Mouse (Mus musculus) right cerebral cortex, postnatal 14 days (tissue): ENCODE data around the gene Scn4b.

Experiments
- DNase-seq: peaks from one replicate; pipeline ENCODE4 v3.0.0; 2022

Scn4b gene

DNA sequence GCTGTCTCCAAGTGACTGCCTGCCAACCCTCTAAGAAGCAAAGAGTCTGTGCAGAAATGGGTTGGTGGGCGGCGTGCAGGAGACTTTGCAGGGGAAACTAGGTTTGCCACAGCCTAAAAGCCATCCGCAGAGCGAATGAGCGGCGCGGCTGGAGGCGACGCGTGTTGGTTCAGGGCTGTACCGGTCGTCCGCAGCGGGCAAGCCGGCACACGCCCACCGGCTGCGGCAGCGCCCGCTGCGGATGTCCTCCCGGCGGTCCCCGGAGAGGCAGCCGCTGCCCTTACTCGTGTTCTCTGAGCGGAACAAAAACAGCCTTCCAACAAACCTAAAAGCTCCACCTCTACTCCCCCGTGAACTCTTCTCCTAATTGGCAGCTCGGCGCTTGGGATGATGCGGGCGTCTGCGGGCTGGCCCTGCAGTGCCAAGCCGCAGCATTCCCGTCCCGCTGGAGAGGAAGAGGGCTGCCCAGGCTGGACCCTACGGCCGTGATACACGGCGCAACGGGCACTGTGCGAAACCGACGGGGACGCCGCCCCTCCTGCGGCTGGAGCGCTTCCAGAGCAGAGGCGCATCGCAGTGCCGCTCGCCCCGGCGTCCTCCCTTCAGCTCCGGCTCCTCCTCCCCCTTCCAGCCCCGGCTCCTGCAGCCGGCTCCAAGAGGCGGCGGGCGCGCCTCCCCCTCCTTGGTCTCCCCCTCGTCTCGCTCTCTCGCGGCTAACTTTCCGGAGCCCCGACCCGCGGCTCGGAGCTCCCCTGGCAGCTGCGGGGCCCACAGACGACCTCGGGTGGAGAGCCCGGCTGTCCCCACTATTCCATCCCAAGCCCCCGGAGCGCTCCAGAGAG, at the start of gene Scn4b:
TSS of gene Scn4b (plus strand) at position 205 of the 842 bp plus-strand sequence.
- peak; percentile 43 for DNase-seq

- no peak for DNase-seq
Observed at GRCm38 (mm10) chr9:45090811-45091210, 47.4 kb upstream of the Scn4b start.

DNA sequence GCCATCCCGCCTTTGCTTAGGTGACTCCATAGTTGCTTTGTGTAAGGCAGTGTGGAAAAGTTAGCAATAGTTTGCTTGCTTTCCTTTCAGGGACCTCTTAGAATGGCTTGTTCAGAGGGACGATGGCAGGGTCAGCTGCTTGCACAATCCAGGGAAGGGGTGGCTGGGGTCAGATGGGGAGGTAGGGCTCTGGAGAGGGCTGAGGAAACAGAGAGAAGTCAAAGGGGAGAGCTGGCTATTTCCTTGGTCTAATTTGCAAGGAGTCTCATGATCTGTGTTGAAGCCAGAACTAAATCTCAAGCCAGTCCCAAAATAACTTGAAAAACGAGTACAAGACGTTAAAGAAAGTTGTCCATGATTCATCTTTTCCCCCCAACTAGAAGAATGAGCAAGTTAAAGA, 45.6 kb upstream of the Scn4b start:
- no peak for DNase-seq

DNA sequence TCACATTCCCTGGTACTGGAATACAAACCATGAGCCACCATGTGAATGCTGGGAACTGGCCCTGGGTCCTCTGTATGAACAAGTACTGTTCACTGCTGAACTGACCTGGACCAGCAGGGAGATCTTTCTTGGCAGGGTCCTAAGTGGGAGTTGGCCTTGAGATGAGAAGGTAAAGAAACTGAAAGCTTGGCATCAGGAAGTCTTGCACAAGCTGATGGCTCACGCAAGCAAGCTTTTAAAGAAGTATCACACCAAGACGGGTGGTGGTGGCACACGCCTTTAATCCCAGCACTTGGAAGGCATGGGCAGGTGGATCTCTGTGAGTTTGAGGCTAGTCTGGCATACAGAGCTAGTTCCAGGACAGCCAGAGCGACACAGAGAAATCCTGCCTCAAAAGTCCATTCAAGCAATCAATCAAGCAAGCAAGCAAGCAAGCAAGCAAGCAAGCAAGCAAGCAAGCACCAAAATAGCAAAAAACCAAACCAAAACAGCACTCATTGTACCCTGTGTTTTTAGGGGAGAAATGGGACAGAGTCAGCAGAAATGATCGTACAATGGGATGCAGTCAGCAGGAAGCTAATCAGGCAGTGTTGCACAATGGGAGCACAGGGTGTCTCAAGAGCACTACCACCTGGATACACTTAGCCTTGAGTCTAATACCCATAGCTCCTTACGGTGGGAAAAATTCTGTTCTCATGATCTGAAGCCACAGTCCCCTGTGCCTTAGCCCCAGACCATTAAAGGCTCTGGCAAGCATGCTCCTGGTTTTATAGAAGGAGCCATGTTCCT, 42.9 kb upstream of the Scn4b start:
- no peak for DNase-seq

DNA sequence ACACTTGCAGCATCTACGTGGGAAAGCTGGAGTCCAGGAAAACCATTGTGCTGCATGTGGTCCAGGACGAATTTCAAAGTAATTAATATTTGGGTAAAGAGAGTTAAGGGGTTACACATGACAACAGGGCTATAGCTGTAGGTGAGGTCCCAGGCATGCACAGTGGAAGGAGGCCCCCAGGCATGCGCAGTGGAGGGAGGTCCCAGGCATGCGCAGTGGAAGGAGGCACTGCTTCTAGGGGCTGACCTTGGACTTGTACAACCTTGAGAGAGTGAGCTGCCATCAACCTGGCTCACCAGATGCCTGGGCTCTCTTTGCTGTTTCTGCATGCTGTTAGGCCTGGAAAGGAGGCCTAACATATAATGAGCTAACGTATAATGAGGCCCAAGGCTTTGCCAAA, 40.3 kb upstream of the Scn4b start:
- DNase-seq, result no peak

DNA sequence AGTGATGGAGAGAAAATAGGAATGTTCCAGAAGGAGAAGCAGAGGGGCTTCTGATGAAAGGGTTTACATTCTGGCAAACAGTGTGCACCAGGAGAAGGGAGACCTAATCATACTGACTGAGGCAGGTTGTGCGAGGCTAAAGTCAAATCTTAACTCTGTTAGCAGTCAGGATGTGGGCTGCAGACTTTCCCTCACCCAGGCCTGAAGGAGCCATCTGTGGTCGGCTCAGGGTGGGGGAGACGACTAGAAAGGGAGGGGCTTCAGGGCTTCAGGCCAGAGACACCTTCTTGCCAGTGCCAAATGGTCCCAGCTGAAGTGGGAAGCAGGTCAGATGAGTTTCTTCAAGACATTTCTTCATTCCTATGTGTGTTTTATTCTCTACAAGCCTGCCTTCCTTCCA, 39.8 kb upstream of the Scn4b start:
- DNase-seq, result no peak

DNA sequence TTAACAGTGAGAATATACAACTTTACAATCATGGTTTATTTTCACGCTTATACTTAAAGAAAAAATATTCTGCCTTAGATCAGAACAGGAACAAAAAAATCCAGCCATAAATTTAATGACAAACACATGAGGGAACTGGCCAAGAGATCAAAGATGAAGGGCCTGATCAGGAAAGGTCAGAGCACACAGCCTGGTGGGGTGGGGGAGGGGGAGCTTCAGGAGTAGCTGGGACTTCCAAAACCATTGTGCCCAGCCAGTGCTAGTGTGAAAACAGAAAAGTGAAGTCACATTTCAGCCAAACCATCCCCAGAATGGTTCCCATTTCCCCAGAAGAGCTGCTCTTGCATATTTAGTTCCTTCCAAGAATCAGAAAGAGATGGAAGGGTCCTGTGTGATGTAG, 35.7 kb upstream of the Scn4b start:
- no peak for DNase-seq

DNA sequence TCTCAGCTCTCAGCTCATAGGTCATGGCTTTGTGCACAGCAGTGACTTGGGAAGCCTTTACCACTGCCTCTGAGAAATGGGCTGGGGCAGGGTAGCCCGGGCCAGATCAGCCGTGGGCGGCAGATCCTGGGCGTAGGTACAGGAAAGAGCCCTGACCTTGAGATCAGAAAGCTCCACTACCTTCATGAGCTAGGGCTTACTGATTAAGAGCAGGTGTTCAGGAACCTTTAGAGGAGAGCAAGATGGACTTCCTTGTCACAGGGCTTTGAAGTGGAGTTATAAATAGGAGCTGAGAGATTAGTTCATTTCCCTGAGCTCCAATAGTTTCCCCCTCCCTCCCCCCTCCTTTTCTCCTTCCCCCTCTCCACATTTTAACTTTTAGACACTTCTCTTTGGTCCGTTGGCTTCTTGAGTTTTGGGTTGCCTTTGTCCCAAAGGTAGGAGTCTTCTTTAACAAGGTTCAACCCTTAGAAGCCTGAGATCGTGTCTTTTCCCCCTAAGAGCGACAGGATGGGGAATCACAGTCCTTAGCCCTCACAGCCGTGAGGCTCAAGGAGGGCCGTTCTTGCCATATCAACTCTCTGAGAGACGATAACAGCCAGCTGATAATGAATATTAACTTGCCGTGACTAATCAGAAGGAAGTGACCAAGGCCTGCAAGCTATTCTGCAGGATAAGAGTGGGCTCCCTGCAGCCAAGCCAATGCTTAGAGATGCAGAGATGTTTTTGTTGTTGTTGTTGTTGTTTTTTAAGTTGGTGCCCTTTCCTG, 34.8 kb upstream of the Scn4b start:
- no peak for DNase-seq

- DNase-seq, result no peak
Observed at GRCm38 (mm10) chr9:45105596-45106374, 32.4 kb upstream of the Scn4b start.

- peak; percentile 59 for DNase-seq
Observed at GRCm38 (mm10) chr9:45115706-45116105, 22.5 kb upstream of the Scn4b start.

DNA sequence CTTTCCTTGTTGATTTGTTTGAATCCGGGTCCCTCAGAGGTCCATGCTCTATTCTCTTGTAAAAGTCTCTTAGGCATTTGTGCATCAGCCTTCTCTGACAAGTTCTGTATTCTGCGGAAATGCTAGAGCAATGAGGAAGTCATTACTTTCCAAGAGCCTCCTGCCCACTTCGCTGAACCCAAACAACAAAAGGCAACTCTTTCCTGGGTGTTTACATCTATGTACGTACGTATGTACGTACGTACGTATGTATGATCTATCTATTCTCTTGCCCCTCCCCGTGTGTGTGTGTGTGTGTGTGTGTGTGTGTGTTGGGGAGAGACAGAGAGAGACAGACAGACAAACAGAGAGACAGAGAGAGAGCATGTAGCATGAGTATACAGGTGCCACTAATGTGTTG, 21.4 kb upstream of the Scn4b start:
- DNase-seq, result no peak

DNA sequence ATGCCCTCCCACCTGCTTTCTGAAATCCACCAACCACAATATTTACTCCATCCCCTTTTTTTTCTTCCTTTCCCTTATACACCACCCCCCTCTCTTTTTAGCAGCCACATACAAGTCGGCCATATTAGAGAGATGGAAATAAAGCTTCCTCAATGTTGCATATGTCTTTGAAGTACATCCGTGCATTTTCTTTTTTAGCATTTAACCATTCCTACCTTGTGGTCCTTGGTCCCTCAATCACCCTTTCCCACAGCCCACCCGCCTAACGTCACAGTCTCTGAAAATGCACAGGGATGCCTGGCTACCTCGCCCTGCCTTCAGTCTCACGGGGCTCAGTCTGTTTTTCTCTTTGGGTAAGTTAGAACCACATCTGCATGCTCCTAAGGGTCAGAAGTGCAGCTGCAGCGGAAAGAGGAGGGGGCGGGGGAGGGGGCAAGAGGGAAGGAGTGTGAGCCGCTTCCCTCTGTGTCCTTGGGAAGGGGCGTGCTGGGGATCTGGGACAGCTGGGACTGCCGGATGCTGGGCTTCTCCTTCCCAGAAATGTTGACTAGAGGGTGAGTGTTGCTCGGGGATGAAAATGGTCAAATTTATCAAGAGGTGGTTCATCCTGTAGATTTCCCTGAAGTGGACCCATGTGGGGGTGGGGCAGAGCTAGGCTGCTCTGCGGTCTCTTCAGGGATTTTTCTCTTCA, 20.3 kb upstream of the Scn4b start, which contains the start of gene Scn2b:
TSS of gene Scn2b (plus strand) at position 42 of the 691 bp plus-strand sequence.
- no peak for DNase-seq

GRCm38 (mm10) chr9:45118552-45118951, 19.6 kb upstream of the Scn4b start:
- DNase-seq, result no peak

GRCm38 (mm10) chr9:45119316-45119953, 18.8 kb upstream of the Scn4b start:
- DNase-seq, result no peak

- DNase-seq, result no peak
Observed at GRCm38 (mm10) chr9:45119954-45120530, 18.2 kb upstream of the Scn4b start.

DNA sequence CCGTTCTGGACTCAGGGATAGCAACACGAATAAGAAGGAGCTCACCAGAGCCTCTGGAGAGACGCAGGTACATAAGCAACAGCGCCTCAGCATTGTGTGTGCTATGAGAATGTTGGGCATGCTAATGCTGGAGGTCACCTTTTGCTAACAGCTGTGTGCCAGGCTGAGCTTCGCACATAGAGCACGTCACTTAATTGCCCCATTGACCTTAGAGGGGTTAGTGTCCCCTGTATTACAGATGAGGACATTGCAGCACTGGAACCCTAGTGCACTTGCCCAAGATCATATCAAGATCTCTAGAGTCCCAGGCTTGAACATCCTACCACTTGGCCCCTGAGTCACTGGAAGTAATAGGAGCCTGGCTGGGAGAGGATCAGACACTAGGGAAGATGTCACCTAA, 17.6 kb upstream of the Scn4b start:
- no peak for DNase-seq

- no peak for DNase-seq
Observed at GRCm38 (mm10) chr9:45121001-45121400, 17.2 kb upstream of the Scn4b start.

- DNase-seq, result peak; percentile 78
Observed at GRCm38 (mm10) chr9:45121769-45122168, 16.4 kb upstream of the Scn4b start.

- peak; percentile 79 for DNase-seq
Observed at GRCm38 (mm10) chr9:45122209-45122761, 15.9 kb upstream of the Scn4b start.

DNA sequence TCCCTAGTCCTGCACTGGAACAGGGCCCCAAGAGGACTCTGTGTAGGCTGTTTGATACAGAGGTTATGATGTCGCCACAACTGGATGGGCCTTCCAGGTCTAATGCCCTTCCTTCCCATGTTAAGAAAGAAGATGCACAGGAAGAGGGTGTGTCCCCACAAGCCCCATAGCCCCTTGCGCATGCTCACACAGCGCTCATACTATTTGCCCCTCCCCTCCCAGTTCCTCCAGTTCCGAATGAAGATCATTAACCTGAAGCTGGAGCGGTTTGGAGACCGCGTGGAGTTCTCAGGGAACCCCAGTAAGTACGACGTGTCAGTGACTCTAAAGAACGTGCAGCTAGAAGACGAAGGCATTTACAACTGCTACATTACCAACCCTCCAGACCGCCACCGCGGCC, 13.0 kb upstream of the Scn4b start:
- DNase-seq, result no peak

- DNase-seq, result no peak
Observed at GRCm38 (mm10) chr9:45126941-45127340, 11.3 kb upstream of the Scn4b start.
